Mouse (Mus musculus) T-cell, adult 2 months (primary cell): ENCODE measurements around the gene Scgb1b29.
"Not testable (repeated sequence)": the region's sequence is repeated elsewhere in the genome, so short reads cannot be mapped to it uniquely, and the experiment has no call there.

Experiments
- DNase-seq: peaks from one replicate; pipeline ENCODE4 v3.0.0; 2022; ENCODE audit warnings: low spot score

The Scgb1b29 gene

GRCm38 (mm10) chr7:32441241-32441640 lies at the start of gene Scgb1b29:
Scgb1b29 (plus strand) TSS chr7:32441541.
- DNase-seq: not testable (repeated sequence)

GRCm38 (mm10) chr7:32428636-32429035 lies 12.7 kb upstream of the Scgb1b29 start:
- DNase-seq: not testable (repeated sequence)
